Mouse (Mus musculus) c-Kit-positive CD71-positive TER-119-negative erythroid progenitor cells, embryonic 14.5 days (primary cell): Measurements from ENCODE around the gene Vill.

Experiments used
- DNase-seq: peaks from one replicate; pipeline ENCODE4 v3.0.0-alpha.2; 2013; ENCODE audit warnings: low read depth

The Vill gene

GRCm38 (mm10) chr9:119052154-119052944, at the start of gene Vill:
Gene Vill, plus strand, starts transcription at chr9:119052778.
- no peak for DNase-seq

- DNase-seq = no peak
These were observed 48.4 kb upstream of the Vill start for GRCm38 (mm10) chr9:119003990-119004702.

- DNase-seq = no peak
These were observed 47.9 kb upstream of the Vill start for GRCm38 (mm10) chr9:119004703-119005076.

GRCm38 (mm10) chr9:119005303-119006029, 47.1 kb upstream of the Vill start:
- no peak for DNase-seq

GRCm38 (mm10) chr9:119007266-119007665, 45.3 kb upstream of the Vill start:
- DNase-seq = no peak

- no peak for DNase-seq
These were observed 43.7 kb upstream of the Vill start for GRCm38 (mm10) chr9:119008871-119009270.

- no peak for DNase-seq
These were observed 42.3 kb upstream of the Vill start for GRCm38 (mm10) chr9:119010156-119010710.

- no peak for DNase-seq
These were observed 35.6 kb upstream of the Vill start for GRCm38 (mm10) chr9:119016785-119017507.

- no peak for DNase-seq
These were observed 30.8 kb upstream of the Vill start for GRCm38 (mm10) chr9:119021731-119022130.

GRCm38 (mm10) chr9:119025263-119025662, 27.3 kb upstream of the Vill start:
- DNase-seq = no peak

- DNase-seq = no peak
These were observed 26.7 kb upstream of the Vill start for GRCm38 (mm10) chr9:119025832-119026331.

GRCm38 (mm10) chr9:119027337-119027736, 25.2 kb upstream of the Vill start:
- no peak for DNase-seq

- no peak for DNase-seq
These were observed 24.1 kb upstream of the Vill start for GRCm38 (mm10) chr9:119028226-119029195.

GRCm38 (mm10) chr9:119029568-119029967, 23.0 kb upstream of the Vill start:
- no peak for DNase-seq

GRCm38 (mm10) chr9:119031038-119031437, 21.5 kb upstream of the Vill start:
- DNase-seq = no peak

GRCm38 (mm10) chr9:119031772-119032171, 20.8 kb upstream of the Vill start:
- DNase-seq = no peak

- no peak for DNase-seq
These were observed 20.0 kb upstream of the Vill start for GRCm38 (mm10) chr9:119032538-119032937.

GRCm38 (mm10) chr9:119033111-119033921, 19.3 kb upstream of the Vill start:
- DNase-seq = no peak

- no peak for DNase-seq
These were observed 18.5 kb upstream of the Vill start for GRCm38 (mm10) chr9:119034069-119034468.
